Mouse (Mus musculus) thymus, postnatal 25 days (tissue): ENCODE results near the gene Azin2.

Experiments
- DNase-seq: peaks from one replicate; pipeline ENCODE4 v3.0.0; 2022

Gene Azin2

GRCm38 (mm10) chr4:128962029-128962925 is at the start of gene Azin2:
Gene Azin2, minus strand, starts transcription at chr4:128962442.
- peak; percentile 86 for DNase-seq

- DNase-seq: no peak
Measured at GRCm38 (mm10) chr4:129011604-129012121, 49.4 kb upstream of the Azin2 start.

- DNase-seq: no peak
Measured at GRCm38 (mm10) chr4:129009521-129009920, 47.3 kb upstream of the Azin2 start.

- DNase-seq: no peak
Measured at GRCm38 (mm10) chr4:129008672-129009071, 46.4 kb upstream of the Azin2 start.

GRCm38 (mm10) chr4:129008006-129008519 is 45.8 kb upstream of the Azin2 start:
- DNase-seq: no peak

- no peak for DNase-seq
Measured at GRCm38 (mm10) chr4:129003720-129004119, 41.5 kb upstream of the Azin2 start.

- no peak for DNase-seq
Measured at GRCm38 (mm10) chr4:129000786-129001185, 38.5 kb upstream of the Azin2 start.

GRCm38 (mm10) chr4:128998401-128998800 is 36.2 kb upstream of the Azin2 start:
- DNase-seq: no peak

- DNase-seq: no peak
Measured at GRCm38 (mm10) chr4:128997258-128997657, 35.0 kb upstream of the Azin2 start.

GRCm38 (mm10) chr4:128995238-128995637 is 33.0 kb upstream of the Azin2 start:
- no peak for DNase-seq

GRCm38 (mm10) chr4:128993675-128994074 is 31.4 kb upstream of the Azin2 start:
- DNase-seq: no peak

- DNase-seq: peak; percentile 98
Measured at GRCm38 (mm10) chr4:128993025-128993662, 30.9 kb upstream of the Azin2 start.

- no peak for DNase-seq
Measured at GRCm38 (mm10) chr4:128992176-128992575, 29.9 kb upstream of the Azin2 start.

- DNase-seq: no peak
Measured at GRCm38 (mm10) chr4:128991500-128992008, 29.3 kb upstream of the Azin2 start, which contains the start of gene Ak2. Gene Ak2, plus strand, starts transcription at chr4:128991958.

- DNase-seq: no peak
Measured at GRCm38 (mm10) chr4:128989678-128990077, 27.4 kb upstream of the Azin2 start.

- DNase-seq: no peak
Measured at GRCm38 (mm10) chr4:128988911-128989310, 26.7 kb upstream of the Azin2 start.

- no peak for DNase-seq
Measured at GRCm38 (mm10) chr4:128984600-128984999, 22.4 kb upstream of the Azin2 start.

- DNase-seq: no peak
Measured at GRCm38 (mm10) chr4:128983656-128984055, 21.4 kb upstream of the Azin2 start.

GRCm38 (mm10) chr4:128983151-128983550 is 20.9 kb upstream of the Azin2 start:
- no peak for DNase-seq

GRCm38 (mm10) chr4:128981833-128982180 is 19.6 kb upstream of the Azin2 start:
- no peak for DNase-seq

GRCm38 (mm10) chr4:128980890-128981832 is 18.9 kb upstream of the Azin2 start:
- DNase-seq: peak; percentile 44

- no peak for DNase-seq
Measured at GRCm38 (mm10) chr4:128978634-128979033, 16.4 kb upstream of the Azin2 start.
